Mouse (Mus musculus): ENCODE data around the gene Ptprk. TPM values are rescaled to one million over a fixed set of nuclear protein-coding genes. Genes with fewer than 3 reads are reported as not detected.

Ptprk gene
- polyA plus RNA-seq, 1 experiment from 2014 or later, result 27.2 TPM

GRCm38 (mm10) chr10:28593566-28594292 is 519.1 kb downstream of the Ptprk start:
- 74% methylated on average over 3 of the region's 4 CpGs for WGBS
- Histone ChIP-seq H3K4me3 (ENCODE audit: low read depth, low read length) (no peak overlapping the region), H3K36me3 (ENCODE audit: control insufficient read depth, insufficient read depth, low read length) (no peaks in the 10 kb centered on the region), H3K9me3 (ENCODE audit: control insufficient read depth, low read length) (no peaks in the 10 kb centered on the region), H3K4me2 (ENCODE audit: low read depth) (no peak overlapping the region), H3K4me1 (ENCODE audit: control insufficient read depth, insufficient read depth, low read length) (no peaks in the 10 kb centered on the region), H3K9ac (ENCODE audit: low read length) (no peak overlapping the region), H3K27ac (ENCODE audit: low read depth, low read length) (no peak overlapping the region), H3K27me3 (ENCODE audit: control insufficient read depth, insufficient read depth, low read length) (no peaks in the 10 kb centered on the region)
- ATAC-seq (ENCODE audit: insufficient read depth, low FRiP score, low TSS enrichment) (no peak), DNase-seq (ENCODE audit: low spot score) (no peak)

DNA sequence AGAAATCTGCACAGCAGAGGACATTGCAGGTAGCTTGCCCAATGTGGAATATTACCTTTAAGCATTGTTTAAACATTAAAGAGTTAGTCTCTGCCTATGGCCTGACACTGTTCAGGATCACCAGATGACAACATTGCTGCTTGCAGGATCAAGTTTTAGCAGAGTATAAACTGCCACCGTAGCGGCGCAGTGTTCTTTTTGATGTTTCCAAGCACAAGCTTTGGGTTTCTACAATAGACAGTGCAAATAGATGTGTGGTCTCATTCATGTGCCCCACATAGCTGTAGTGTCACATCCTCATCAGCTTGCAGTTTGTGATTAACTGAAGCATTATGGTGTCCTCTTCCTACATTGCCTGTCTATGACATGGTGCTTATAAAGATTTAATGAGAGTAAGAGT is 522.3 kb downstream of the Ptprk start:
- Histone ChIP-seq H3K4me2 (ENCODE audit: low read depth) (no peak overlapping the region), H3K4me3 (ENCODE audit: low read depth, low read length) (no peak overlapping the region), H3K9me3 (ENCODE audit: control insufficient read depth, low read length) (no peaks in the 10 kb centered on the region), H3K36me3 (ENCODE audit: control insufficient read depth, insufficient read depth, low read length) (no peaks in the 10 kb centered on the region), H3K4me1 (ENCODE audit: control insufficient read depth, insufficient read depth, low read length) (no peaks in the 10 kb centered on the region), H3K27ac (ENCODE audit: low read depth, low read length) (no peak overlapping the region), H3K27me3 (ENCODE audit: control insufficient read depth, insufficient read depth, low read length) (no peaks in the 10 kb centered on the region), H3K9ac (ENCODE audit: low read length) (no peak overlapping the region)
- DNase-seq (ENCODE audit: low spot score) (no peak), ATAC-seq (ENCODE audit: insufficient read depth, low FRiP score, low TSS enrichment) (no peak)
- 93% methylated on average over 3 of the region's 3 CpGs for whole genome bisulfite sequencing

GRCm38 (mm10) chr10:28609136-28609535 is 534.5 kb downstream of the Ptprk start:
- H3K27ac ChIP-seq (ENCODE audit: low read depth, low read length), result no peak overlapping the region
- H3K36me3 ChIP-seq (ENCODE audit: control insufficient read depth, insufficient read depth, low read length), result no peaks in the 10 kb centered on the region
- H3K27me3 ChIP-seq (ENCODE audit: control insufficient read depth, insufficient read depth, low read length), result no peaks in the 10 kb centered on the region
- no peak overlapping the region for H3K4me2 ChIP-seq (ENCODE audit: low read depth)
- H3K4me3 ChIP-seq (ENCODE audit: low read depth, low read length), result no peak overlapping the region
- DNase-seq (ENCODE audit: low spot score), result no peak
- no peak overlapping the region for H3K9ac ChIP-seq (ENCODE audit: low read length)
- H3K4me1 ChIP-seq (ENCODE audit: control insufficient read depth, insufficient read depth, low read length), result no peaks in the 10 kb centered on the region
- 85% methylated on average over 3 of the region's 3 CpGs for WGBS
- no peak for ATAC-seq (ENCODE audit: insufficient read depth, low FRiP score, low TSS enrichment)
- no peaks in the 10 kb centered on the region for H3K9me3 ChIP-seq (ENCODE audit: control insufficient read depth, low read length)

- WGBS, result 87% methylated on average over 2 of the region's 2 CpGs
- H3K4me2 ChIP-seq (ENCODE audit: low read depth), result no peak overlapping the region
These were observed 539.8 kb downstream of the Ptprk start for GRCm38 (mm10) chr10:28614396-28614795.

GRCm38 (mm10) chr10:28617203-28617602 is 542.6 kb downstream of the Ptprk start:
- Histone ChIP-seq H3K36me3 (ENCODE audit: control insufficient read depth, insufficient read depth, low read length) (no peaks in the 10 kb centered on the region), H3K4me1 (ENCODE audit: control insufficient read depth, insufficient read depth, low read length) (no peaks in the 10 kb centered on the region), H3K9me3 (ENCODE audit: control insufficient read depth, low read length) (no peaks in the 10 kb centered on the region), H3K4me3 (ENCODE audit: low read depth, low read length) (no peak overlapping the region), H3K27me3 (ENCODE audit: control insufficient read depth, insufficient read depth, low read length) (no peaks in the 10 kb centered on the region), H3K9ac (ENCODE audit: low read length) (no peak overlapping the region), H3K27ac (ENCODE audit: low read depth, low read length) (no peak overlapping the region), H3K4me2 (ENCODE audit: low read depth) (no peak overlapping the region)
- ATAC-seq (ENCODE audit: insufficient read depth, low FRiP score, low TSS enrichment), result no peak
- 96% methylated on average over 7 of the region's 7 CpGs for WGBS
- no peak for DNase-seq (ENCODE audit: low spot score)

More at GRCm38 (mm10) chr10:28614396-28614795, 539.8 kb downstream of the Ptprk start:
- Histone ChIP-seq H3K27ac (ENCODE audit: low read depth, low read length) (no peak overlapping the region), H3K27me3 (ENCODE audit: control insufficient read depth, insufficient read depth, low read length) (no peaks in the 10 kb centered on the region), H3K4me1 (ENCODE audit: control insufficient read depth, insufficient read depth, low read length) (no peaks in the 10 kb centered on the region), H3K4me3 (ENCODE audit: low read depth, low read length) (no peak overlapping the region), H3K9ac (ENCODE audit: low read length) (no peak overlapping the region), H3K9me3 (ENCODE audit: control insufficient read depth, low read length) (no peaks in the 10 kb centered on the region), H3K36me3 (ENCODE audit: control insufficient read depth, insufficient read depth, low read length) (no peaks in the 10 kb centered on the region)
- ATAC-seq (ENCODE audit: insufficient read depth, low FRiP score, low TSS enrichment) (no peak), DNase-seq (ENCODE audit: low spot score) (no peak)

- no peaks in the 10 kb centered on the region for H3K36me3 ChIP-seq (ENCODE audit: control insufficient read depth, insufficient read depth, low read length)
- no peak overlapping the region for H3K27ac ChIP-seq (ENCODE audit: low read depth, low read length)
- H3K9ac ChIP-seq (ENCODE audit: low read length), result no peak overlapping the region
- no peak overlapping the region for H3K4me2 ChIP-seq (ENCODE audit: low read depth)
- ATAC-seq (ENCODE audit: insufficient read depth, low FRiP score, low TSS enrichment) (no peak), DNase-seq (ENCODE audit: low spot score) (no peak)
- no peaks in the 10 kb centered on the region for H3K4me1 ChIP-seq (ENCODE audit: control insufficient read depth, insufficient read depth, low read length)
- H3K27me3 ChIP-seq (ENCODE audit: control insufficient read depth, insufficient read depth, low read length), result no peaks in the 10 kb centered on the region
- H3K9me3 ChIP-seq (ENCODE audit: control insufficient read depth, low read length), result no peaks in the 10 kb centered on the region
- WGBS, result 77% methylated on average over 2 of the region's 2 CpGs
- H3K4me3 ChIP-seq (ENCODE audit: low read depth, low read length), result no peak overlapping the region
These were observed 543.4 kb downstream of the Ptprk start for GRCm38 (mm10) chr10:28618002-28618401.

- H3K27me3 ChIP-seq (ENCODE audit: control insufficient read depth, insufficient read depth, low read length), result no peaks in the 10 kb centered on the region
- ATAC-seq (ENCODE audit: insufficient read depth, low FRiP score, low TSS enrichment), result no peak
- H3K9ac ChIP-seq (ENCODE audit: low read length), result no peak overlapping the region
- 94% methylated on average over 1 of the region's 1 CpGs for WGBS
- DNase-seq (ENCODE audit: low spot score), result no peak
- no peaks in the 10 kb centered on the region for H3K4me1 ChIP-seq (ENCODE audit: control insufficient read depth, insufficient read depth, low read length)
- H3K4me2 ChIP-seq (ENCODE audit: low read depth), result no peak overlapping the region
- H3K4me3 ChIP-seq (ENCODE audit: low read depth, low read length), result no peak overlapping the region
- H3K9me3 ChIP-seq (ENCODE audit: control insufficient read depth, low read length), result no peaks in the 10 kb centered on the region
- H3K36me3 ChIP-seq (ENCODE audit: control insufficient read depth, insufficient read depth, low read length), result no peaks in the 10 kb centered on the region
- H3K27ac ChIP-seq (ENCODE audit: low read depth, low read length), result no peak overlapping the region
These were observed 544.8 kb downstream of the Ptprk start for GRCm38 (mm10) chr10:28619415-28619814.

- Histone ChIP-seq H3K4me1 (ENCODE audit: control insufficient read depth, insufficient read depth, low read length) (no peaks in the 10 kb centered on the region), H3K27me3 (ENCODE audit: control insufficient read depth, insufficient read depth, low read length) (no peaks in the 10 kb centered on the region), H3K36me3 (ENCODE audit: control insufficient read depth, insufficient read depth, low read length) (no peaks in the 10 kb centered on the region), H3K4me3 (ENCODE audit: low read depth, low read length) (no peak overlapping the region), H3K9ac (ENCODE audit: low read length) (no peak overlapping the region), H3K9me3 (ENCODE audit: control insufficient read depth, low read length) (no peaks in the 10 kb centered on the region), H3K4me2 (ENCODE audit: low read depth) (no peak overlapping the region), H3K27ac (ENCODE audit: low read depth, low read length) (no peak overlapping the region)
- DNase-seq (ENCODE audit: low spot score), result no peak
- ATAC-seq (ENCODE audit: insufficient read depth, low FRiP score, low TSS enrichment), result no peak
These were observed 561.5 kb downstream of the Ptprk start for GRCm38 (mm10) chr10:28636096-28636495.

DNA sequence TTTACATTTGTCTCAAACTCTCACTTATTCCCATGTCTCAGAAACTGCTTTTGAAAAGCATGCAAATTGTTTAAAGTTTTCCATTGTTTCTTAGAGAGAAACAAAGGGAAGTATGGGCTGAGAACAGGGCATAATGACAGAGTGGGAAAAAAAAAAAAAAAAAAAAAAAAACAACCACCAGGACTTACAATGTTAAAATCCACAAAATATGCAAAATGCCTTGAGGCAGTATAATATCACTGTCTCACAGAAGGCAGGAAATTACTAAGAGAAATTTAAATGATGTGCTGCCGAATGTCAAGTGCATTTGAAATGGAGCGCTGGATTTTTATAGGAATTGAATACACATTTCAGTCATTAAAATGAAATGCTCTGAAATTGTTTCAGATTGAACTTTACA is 567.3 kb downstream of the Ptprk start:
- Histone ChIP-seq H3K36me3 (ENCODE audit: control insufficient read depth, insufficient read depth, low read length) (no peaks in the 10 kb centered on the region), H3K4me1 (ENCODE audit: control insufficient read depth, insufficient read depth, low read length) (no peaks in the 10 kb centered on the region), H3K4me2 (ENCODE audit: low read depth) (no peak overlapping the region), H3K9ac (ENCODE audit: low read length) (no peak overlapping the region), H3K9me3 (ENCODE audit: control insufficient read depth, low read length) (no peaks in the 10 kb centered on the region), H3K4me3 (ENCODE audit: low read depth, low read length) (no peak overlapping the region), H3K27ac (ENCODE audit: low read depth, low read length) (no peak overlapping the region), H3K27me3 (ENCODE audit: control insufficient read depth, insufficient read depth, low read length) (no peaks in the 10 kb centered on the region)
- DNase-seq (ENCODE audit: low spot score) (no peak), ATAC-seq (ENCODE audit: insufficient read depth, low FRiP score, low TSS enrichment) (no peak)
- 98% methylated on average over 2 of the region's 2 CpGs for WGBS
